Mouse (Mus musculus): ENCODE data around the gene Lhx1.

DNA sequence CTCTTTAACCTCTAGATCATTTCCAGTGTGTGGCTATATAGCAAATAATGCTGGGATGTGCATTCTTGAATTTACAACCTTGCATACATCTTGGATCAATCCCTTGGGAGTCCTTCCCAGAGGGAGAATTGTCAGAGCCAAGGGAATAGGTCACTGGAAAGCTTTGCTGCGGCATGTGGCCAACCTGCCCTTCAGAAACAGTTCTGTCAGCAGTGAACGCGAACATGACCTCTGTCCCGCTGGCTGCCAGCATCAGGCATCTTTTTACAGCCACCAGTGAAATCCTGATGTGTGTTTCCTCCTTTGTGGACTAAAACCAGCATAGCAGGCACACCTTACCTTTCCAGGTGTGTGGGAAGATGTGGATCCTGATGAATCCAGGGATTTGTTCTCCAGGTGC is 26.0 kb upstream of the Lhx1 start:
- no peak for TF ChIP-seq CTCF (IDR thresholded peaks at IDR 0.05; ENCODE audit: low read depth)
- no peak for TF ChIP-seq EP300 (optimal IDR thresholded peaks at IDR 0.05)
